Mouse (Mus musculus): ENCODE measurements around the gene Rgs9bp. TPM values are rescaled to one million over a fixed set of nuclear protein-coding genes. Genes with fewer than 3 reads are reported as not detected.

Gene Rgs9bp
- total and polyA plus RNA-seq, 2 experiments from 2014 or later: 0.07 to 0.38 TPM

DNA sequence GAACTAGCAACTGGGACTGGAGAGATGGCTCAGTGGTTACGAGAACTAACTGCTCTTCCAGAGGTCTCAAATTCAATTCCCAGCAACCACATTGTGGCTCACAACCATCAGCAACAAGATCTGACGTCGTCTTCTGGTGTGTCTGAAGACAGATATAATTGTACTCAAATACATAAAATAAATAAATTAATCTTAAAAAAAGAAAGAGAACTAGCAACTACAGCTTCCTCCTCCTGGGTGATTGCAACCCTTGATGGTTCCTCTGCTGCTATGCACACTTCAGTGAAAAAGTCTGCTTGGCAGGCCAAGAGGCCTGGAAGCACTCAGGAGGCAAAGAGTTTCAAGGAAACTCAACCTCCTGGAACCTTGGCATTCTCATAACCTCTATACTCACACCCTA lies 55.4 kb downstream of the Rgs9bp start:
- no peak for ATAC-seq

More for the DNA sequence above, 55.4 kb downstream of the Rgs9bp start:
- no peak overlapping the region for H3K4me3 ChIP-seq (ENCODE audit: low read depth, low read length)
- WGBS: 79% methylated on average over 3 of the region's 3 CpGs
- H3K4me2 ChIP-seq (ENCODE audit: low read depth): no peak overlapping the region
- no peaks in the 10 kb centered on the region for H3K27me3 ChIP-seq (ENCODE audit: insufficient read depth, low read length)
- H3K4me1 ChIP-seq (ENCODE audit: insufficient read depth): no peaks in the 10 kb centered on the region
- H3K9ac ChIP-seq: no peak overlapping the region
- H3K9me3 ChIP-seq (ENCODE audit: low read length): no peaks in the 10 kb centered on the region
- H3K27ac ChIP-seq (ENCODE audit: low read depth, low read length): no peak overlapping the region
- no peaks in the 10 kb centered on the region for H3K36me3 ChIP-seq (ENCODE audit: insufficient read depth)
- no peak for TF ChIP-seq CTCF (IDR thresholded peaks at IDR 0.05; ENCODE audit: low read depth)
- DNase-seq: no peak

Other genes starting within 250 kb of the Rgs9bp start
- gene Faap24, start 188.7 kb downstream of the Rgs9bp start, total RNA-seq (2014; rRNA removed): 8.8 and 9.8 TPM in 2 replicates
- 12.9 and 14.7 TPM in 2 replicates for gene Faap24, start 188.7 kb downstream of the Rgs9bp start, polyA plus RNA-seq (2015; fragmentation: Nextera tagmentation; extraction: Ambion mirVana)
- gene Cep89, start 188.5 kb downstream of the Rgs9bp start, total RNA-seq (2014; rRNA removed): 11.9 and 12.1 TPM in 2 replicates
- gene Cep89, start 188.5 kb downstream of the Rgs9bp start, polyA plus RNA-seq (2015; fragmentation: Nextera tagmentation; extraction: Ambion mirVana): 22.2 and 28.2 TPM in 2 replicates
- gene Slc7a9, start 136.8 kb downstream of the Rgs9bp start, total RNA-seq (2014; rRNA removed): not detected in 2 replicates
- gene Slc7a9, start 136.8 kb downstream of the Rgs9bp start, polyA plus RNA-seq (2015; fragmentation: Nextera tagmentation; extraction: Ambion mirVana): 0.11 TPM in 1 of 2 replicates, not detected in the other
- 0.38 and 0.52 TPM in 2 replicates for gene Tdrd12, start 47.8 kb downstream of the Rgs9bp start, total RNA-seq (2014; rRNA removed)
- gene Tdrd12, start 47.8 kb downstream of the Rgs9bp start, polyA plus RNA-seq (2015; fragmentation: Nextera tagmentation; extraction: Ambion mirVana): 0.30 and 0.65 TPM in 2 replicates
- gene Nudt19, start 29.3 kb downstream of the Rgs9bp start, total RNA-seq (2014; rRNA removed): 62.5 and 109 TPM in 2 replicates
- 148 and 172 TPM in 2 replicates for gene Nudt19, start 29.3 kb downstream of the Rgs9bp start, polyA plus RNA-seq (2015; fragmentation: Nextera tagmentation; extraction: Ambion mirVana)
- 23.6 and 25.5 TPM in 2 replicates for gene Ankrd27, start 662 bp upstream of the Rgs9bp start, total RNA-seq (2014; rRNA removed)
- 12.9 and 13.9 TPM in 2 replicates for gene Ankrd27, start 662 bp upstream of the Rgs9bp start, polyA plus RNA-seq (2015; fragmentation: Nextera tagmentation; extraction: Ambion mirVana)
- 91.6 and 154 TPM in 2 replicates for gene Pdcd5, start 61.9 kb upstream of the Rgs9bp start, total RNA-seq (2014; rRNA removed)
- 228 and 295 TPM in 2 replicates for gene Pdcd5, start 61.9 kb upstream of the Rgs9bp start, polyA plus RNA-seq (2015; fragmentation: Nextera tagmentation; extraction: Ambion mirVana)
- gene Dpy19l3, start 168.9 kb upstream of the Rgs9bp start, total RNA-seq (2014; rRNA removed): 33.4 and 38.8 TPM in 2 replicates
- 26.1 and 38.8 TPM in 2 replicates for gene Dpy19l3, start 168.9 kb upstream of the Rgs9bp start, polyA plus RNA-seq (2015; fragmentation: Nextera tagmentation; extraction: Ambion mirVana)
- gene Zfp507, start 217.4 kb upstream of the Rgs9bp start, total RNA-seq (2014; rRNA removed): 20.2 and 30.5 TPM in 2 replicates
- gene Zfp507, start 217.4 kb upstream of the Rgs9bp start, polyA plus RNA-seq (2015; fragmentation: Nextera tagmentation; extraction: Ambion mirVana): 4.9 and 8.1 TPM in 2 replicates

Data from forebrain, postnatal 0 days (tissue).